Mouse (Mus musculus): Measurements from ENCODE around the gene Ap1ar. TPM values are rescaled to one million over a fixed set of nuclear protein-coding genes. Genes with fewer than 3 reads are reported as not detected.

Gene Ap1ar
- polyA plus RNA-seq, 1 experiment from 2014 or later, result 42.2 TPM

- Histone ChIP-seq H3K4me2 (ENCODE audit: low read depth, low read length) (no peak overlapping the region), H3K4me3 (replicated peaks; ENCODE audit: low read length) (no peak overlapping the region), H3K27ac (ENCODE audit: low read length) (no peak overlapping the region), H3K9ac (ENCODE audit: low read length) (no peak overlapping the region), H3K36me3 (ENCODE audit: control insufficient read depth, insufficient read depth, low read length) (no peaks in the 10 kb centered on the region), H3K27me3 (ENCODE audit: control insufficient read depth, insufficient read depth, low read length) (0 out of 2 replicates have a peak, but pooled peaks cover 3% of the 10 kb centered on the region), H3K4me1 (ENCODE audit: control insufficient read depth, insufficient read depth, low read length) (no peaks in the 10 kb centered on the region), H3K9me3 (replicated peaks; ENCODE audit: control insufficient read depth, low read length) (no peaks in the 10 kb centered on the region)
- ATAC-seq (ENCODE audit: insufficient read depth, low FRiP score), result no peak
- 51% methylated on average over 4 of the region's 4 CpGs for WGBS
Observed at GRCm38 (mm10) chr3:127758806-127759205, 78.5 kb downstream of the Ap1ar start.

- ATAC-seq (ENCODE audit: insufficient read depth, low FRiP score), result no peak
- Histone ChIP-seq H3K4me2 (ENCODE audit: low read depth, low read length) (no peak overlapping the region), H3K9ac (ENCODE audit: low read length) (no peak overlapping the region), H3K4me1 (ENCODE audit: control insufficient read depth, insufficient read depth, low read length) (no peaks in the 10 kb centered on the region), H3K27me3 (ENCODE audit: control insufficient read depth, insufficient read depth, low read length) (0 out of 2 replicates have a peak, but pooled peaks cover 3% of the 10 kb centered on the region), H3K4me3 (replicated peaks; ENCODE audit: low read length) (no peak overlapping the region), H3K9me3 (replicated peaks; ENCODE audit: control insufficient read depth, low read length) (no peaks in the 10 kb centered on the region), H3K27ac (ENCODE audit: low read length) (no peak overlapping the region), H3K36me3 (ENCODE audit: control insufficient read depth, insufficient read depth, low read length) (no peaks in the 10 kb centered on the region)
Observed at GRCm38 (mm10) chr3:127757886-127758301, 79.4 kb downstream of the Ap1ar start.

Other genes starting within 250 kb of the Ap1ar start
- 0.05 TPM in 1 of 2 replicates, not detected in the other for gene Neurog2, start 204.4 kb downstream of the Ap1ar start, polyA plus RNA-seq (2015; fragmentation: Nextera tagmentation; extraction: Ambion mirVana)
- 2.8 and 4.3 TPM in 2 replicates for gene Alpk1, start 57.0 kb downstream of the Ap1ar start, polyA plus RNA-seq (2015; fragmentation: Nextera tagmentation; extraction: Ambion mirVana)
- 7.3 and 7.4 TPM in 2 replicates for gene Tifa, start 47.7 kb downstream of the Ap1ar start, polyA plus RNA-seq (2015; fragmentation: Nextera tagmentation; extraction: Ambion mirVana)
- 12.7 and 15.1 TPM in 2 replicates for gene Fam241a, start 58.8 kb upstream of the Ap1ar start, polyA plus RNA-seq (2015; fragmentation: Nextera tagmentation; extraction: Ambion mirVana)